Mouse (Mus musculus) testis, adult 2 months (tissue): Measurements from ENCODE around the gene Gfra1.

Source experiments
- CTCF ChIP-seq: fragments of 200-500 bp; IDR thresholded peaks from 2 replicates; pipeline ENCODE4 v1.5.1; 2012; ENCODE audit warnings: low read depth, mild to moderate bottlenecking, inconsistent platforms, low read length, moderate library complexity; ENCODE audit not compliant: control insufficient read depth, insufficient read depth, insufficient replicate concordance
- POLR2A ChIP-seq: fragments of 200-500 bp; IDR thresholded peaks from 2 replicates; pipeline ENCODE4 v1.6.1; 2012; ENCODE audit warnings: low read depth, mild to moderate bottlenecking, inconsistent platforms, low read length, moderate library complexity; ENCODE audit not compliant: control insufficient read depth

GRCm38 (mm10) chr19:58251095-58251494 lies 204.6 kb downstream of the Gfra1 start:
- TF ChIP-seq CTCF = no peak
- TF ChIP-seq POLR2A = no peak
